Mouse (Mus musculus): ENCODE data around the gene Utp4.

Gene Utp4

GRCm38 (mm10) chr8:106937081-106937800 is 43.8 kb downstream of the Utp4 start:
- no peak for DNase-seq (ENCODE audit: low spot score in 2 of 2)

- no peak for DNase-seq (ENCODE audit: low spot score in 2 of 2)
Measured at GRCm38 (mm10) chr8:106941806-106942205, 48.4 kb downstream of the Utp4 start.

GRCm38 (mm10) chr8:106943874-106944418 is 50.5 kb downstream of the Utp4 start:
- no peak for DNase-seq (ENCODE audit: low spot score in 2 of 2)

GRCm38 (mm10) chr8:106944756-106945155 is 51.3 kb downstream of the Utp4 start:
- DNase-seq (ENCODE audit: low spot score in 2 of 2), result no peak

GRCm38 (mm10) chr8:106948678-106949243 is 55.3 kb downstream of the Utp4 start:
- no peak for DNase-seq (ENCODE audit: low spot score in 2 of 2)

- DNase-seq (ENCODE audit: low spot score in 2 of 2), result no peak
Measured at GRCm38 (mm10) chr8:106951707-106952106, 58.3 kb downstream of the Utp4 start.

- no peak for DNase-seq (ENCODE audit: low spot score in 2 of 2)
Measured at GRCm38 (mm10) chr8:106953571-106953970, 60.1 kb downstream of the Utp4 start.

GRCm38 (mm10) chr8:106957086-106957485 is 63.6 kb downstream of the Utp4 start:
- no peak for DNase-seq (ENCODE audit: low spot score in 2 of 2)

GRCm38 (mm10) chr8:106958212-106958611 is 64.8 kb downstream of the Utp4 start:
- no peak for DNase-seq (ENCODE audit: low spot score in 2 of 2)

- no peak for DNase-seq (ENCODE audit: low spot score in 2 of 2)
Measured at GRCm38 (mm10) chr8:106959626-106960025, 66.2 kb downstream of the Utp4 start.

GRCm38 (mm10) chr8:106962322-106962721 is 68.9 kb downstream of the Utp4 start:
- DNase-seq (ENCODE audit: low spot score in 2 of 2), result peak in 1 of 2 experiments; percentile 38

GRCm38 (mm10) chr8:106963365-106963764 is 69.9 kb downstream of the Utp4 start:
- DNase-seq (ENCODE audit: low spot score in 2 of 2), result no peak

GRCm38 (mm10) chr8:106964573-106964972 is 71.1 kb downstream of the Utp4 start:
- no peak for DNase-seq (ENCODE audit: low spot score in 2 of 2)

- no peak for DNase-seq (ENCODE audit: low spot score in 2 of 2)
Measured at GRCm38 (mm10) chr8:106969964-106970363, 76.5 kb downstream of the Utp4 start.

- DNase-seq (ENCODE audit: low spot score in 2 of 2), result no peak
Measured at GRCm38 (mm10) chr8:106971916-106972315, 78.5 kb downstream of the Utp4 start.

Data from right cerebral cortex, postnatal 10 days (tissue).